Mouse (Mus musculus): Measurements from ENCODE around the gene Mgat4b. TPM values are rescaled to one million over a fixed set of nuclear protein-coding genes. Genes with fewer than 3 reads are reported as not detected.

The Mgat4b gene
- polyA plus RNA-seq, 1 experiment from 2014 or later: 17.1 TPM

DNA sequence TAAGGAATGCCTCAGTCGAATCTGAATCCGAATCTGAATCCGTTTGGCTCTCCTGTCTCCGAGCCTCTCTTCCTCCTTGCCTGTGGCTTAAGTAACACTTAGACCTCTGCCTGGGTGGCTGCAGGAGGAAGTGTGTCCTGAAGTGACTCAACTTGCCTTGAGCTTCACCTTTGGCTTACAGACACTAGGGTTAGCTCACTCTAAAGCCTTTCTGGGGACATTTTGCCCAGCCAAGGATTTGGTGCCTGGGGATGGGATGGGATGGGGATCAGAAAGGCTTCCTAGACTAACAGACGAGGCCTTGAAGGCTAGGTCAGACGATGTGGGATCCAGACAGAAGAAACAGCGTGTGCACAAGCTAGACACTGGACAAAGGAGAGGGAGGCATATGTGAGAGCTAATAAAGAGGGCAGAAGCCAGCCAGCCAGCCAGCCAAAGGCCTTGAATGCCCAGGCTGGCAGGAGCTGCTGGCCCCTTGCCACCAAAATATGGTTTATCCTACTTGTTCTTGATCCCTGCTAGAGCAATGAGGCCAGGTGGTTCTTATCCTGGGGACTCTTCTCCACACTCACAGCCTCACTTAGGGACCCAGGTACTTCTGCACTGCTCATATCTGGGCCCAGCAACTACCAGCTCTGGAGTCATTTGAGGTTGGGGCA is 18.7 kb downstream of the Mgat4b start:
- peak overlapping the region; percentile 25; the same call in 1 of the 2 replicates for H3K9ac ChIP-seq
- no peak for ATAC-seq (ENCODE audit: low FRiP score, low read depth)

DNA sequence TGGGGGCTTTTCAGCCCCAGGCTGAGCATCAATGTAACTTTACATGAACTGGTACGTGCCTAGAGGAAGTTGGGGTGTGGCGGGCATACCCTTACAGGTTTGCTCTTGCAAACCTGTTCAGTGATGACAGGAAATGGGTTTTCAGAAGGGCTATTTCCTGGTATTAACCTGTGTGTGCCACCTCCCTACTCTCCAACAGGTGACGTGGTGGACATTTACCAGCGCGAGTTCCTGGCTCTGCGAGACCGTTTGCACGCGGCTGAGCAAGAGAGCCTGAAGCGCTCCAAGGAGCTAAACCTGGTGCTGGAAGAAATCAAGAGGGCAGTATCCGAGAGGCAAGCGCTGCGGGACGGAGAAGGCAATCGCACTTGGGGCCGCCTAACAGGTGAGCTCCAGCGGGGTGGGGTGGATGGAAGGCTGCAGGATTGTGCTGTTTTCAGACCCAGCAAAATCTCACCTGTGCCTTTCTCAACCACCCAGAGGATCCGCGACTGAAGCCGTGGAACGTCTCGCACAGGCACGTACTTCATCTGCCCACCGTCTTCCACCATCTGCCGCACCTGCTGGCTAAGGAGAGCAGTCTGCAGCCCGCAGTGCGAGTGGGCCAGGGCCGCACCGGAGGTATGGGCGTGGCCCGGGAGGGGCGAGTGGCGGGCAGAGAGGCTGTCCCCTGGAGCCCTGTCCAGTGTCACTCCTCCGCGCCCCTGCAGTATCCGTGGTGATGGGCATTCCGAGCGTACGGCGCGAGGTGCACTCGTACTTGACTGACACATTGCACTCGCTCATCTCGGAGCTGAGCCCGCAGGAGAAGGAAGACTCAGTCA is 20.0 kb downstream of the Mgat4b start:
- H3K36me3 ChIP-seq: peaks cover 38% of the 10 kb centered on the region
- H3K4me2 ChIP-seq (replicated peaks): peak overlapping the region; percentile 60
- H3K9me3 ChIP-seq: no peaks in the 10 kb centered on the region
- no peak overlapping the region for H3K9ac ChIP-seq
- peaks cover 11% of the 10 kb centered on the region for H3K27me3 ChIP-seq
- ATAC-seq (ENCODE audit: low FRiP score, low read depth): no peak
- H3K27ac ChIP-seq: no peak overlapping the region
- peaks cover 48% of the 10 kb centered on the region for H3K4me1 ChIP-seq
- 29% methylated on average over 45 of the region's 45 CpGs for WGBS
- peak overlapping the region; percentile 27 for H3K4me3 ChIP-seq

More for the DNA sequence above, 18.7 kb downstream of the Mgat4b start:
- H3K4me3 ChIP-seq: no peak overlapping the region
- 41% methylated on average over 7 of the region's 7 CpGs for WGBS
- peaks cover 48% of the 10 kb centered on the region for H3K4me1 ChIP-seq
- H3K4me2 ChIP-seq (replicated peaks): no peak overlapping the region; the same call in 1 of the 2 replicates
- no peaks in the 10 kb centered on the region for H3K9me3 ChIP-seq
- H3K27ac ChIP-seq: no peak overlapping the region
- H3K27me3 ChIP-seq: peaks cover 10% of the 10 kb centered on the region; the same call in 1 of the 2 replicates
- H3K36me3 ChIP-seq: peaks cover 31% of the 10 kb centered on the region

DNA sequence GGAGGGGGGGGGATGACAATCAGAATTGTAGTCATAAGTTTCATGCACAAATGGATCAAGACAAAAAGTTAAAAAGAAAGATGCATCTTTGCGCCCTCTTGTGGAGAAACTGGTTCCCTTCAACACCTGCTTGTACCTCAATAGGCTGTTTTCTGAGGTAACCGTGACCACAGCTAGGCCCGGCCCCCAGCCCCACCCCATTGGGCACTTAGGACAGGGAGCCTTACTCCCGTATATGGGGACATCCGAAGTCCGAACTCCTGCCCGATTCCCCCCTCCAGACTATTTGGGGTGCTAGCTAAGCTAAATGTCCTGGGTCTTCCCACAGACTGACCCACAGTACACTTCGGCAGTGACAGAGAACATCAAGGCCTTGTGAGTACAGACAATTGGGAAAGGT is 20.7 kb downstream of the Mgat4b start:
- Histone ChIP-seq H3K36me3 (peaks cover 38% of the 10 kb centered on the region), H3K27ac (no peak overlapping the region), H3K9me3 (no peaks in the 10 kb centered on the region), H3K4me3 (peak overlapping the region; percentile 27; the same call in 1 of the 2 replicates), H3K4me2 (replicated peaks) (peak overlapping the region; percentile 60), H3K4me1 (peaks cover 49% of the 10 kb centered on the region), H3K9ac (no peak overlapping the region), H3K27me3 (peaks cover 16% of the 10 kb centered on the region)
- ATAC-seq (ENCODE audit: low FRiP score, low read depth): no peak
- 24% methylated on average over 8 of the region's 8 CpGs for WGBS

DNA sequence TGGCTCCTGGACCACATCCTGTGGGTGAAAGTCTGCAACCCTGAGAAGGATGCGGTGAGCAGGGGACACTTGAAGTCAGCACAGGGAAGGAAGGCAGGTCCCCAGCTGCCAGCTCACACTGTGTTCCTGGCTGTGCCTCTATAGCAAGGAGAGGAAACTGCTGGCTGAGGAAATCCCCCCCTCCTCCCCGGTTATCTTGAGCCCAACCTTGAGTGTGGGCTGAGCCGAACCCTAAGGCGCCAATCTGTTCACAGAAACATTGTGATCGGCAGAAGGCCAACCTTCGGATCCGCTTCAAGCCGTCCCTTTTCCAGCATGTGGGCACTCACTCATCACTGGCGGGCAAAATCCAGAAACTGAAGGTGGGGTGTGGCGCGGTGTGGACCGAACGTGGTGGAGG is 22.3 kb downstream of the Mgat4b start:
- ATAC-seq (ENCODE audit: low FRiP score, low read depth): no peak
- Histone ChIP-seq H3K36me3 (peaks cover 38% of the 10 kb centered on the region), H3K4me3 (no peak overlapping the region), H3K27me3 (peaks cover 30% of the 10 kb centered on the region), H3K4me2 (replicated peaks) (no peak overlapping the region), H3K9ac (no peak overlapping the region), H3K27ac (no peak overlapping the region), H3K4me1 (peaks cover 40% of the 10 kb centered on the region), H3K9me3 (no peaks in the 10 kb centered on the region)
- 93% methylated on average over 13 of the region's 13 CpGs for WGBS

DNA sequence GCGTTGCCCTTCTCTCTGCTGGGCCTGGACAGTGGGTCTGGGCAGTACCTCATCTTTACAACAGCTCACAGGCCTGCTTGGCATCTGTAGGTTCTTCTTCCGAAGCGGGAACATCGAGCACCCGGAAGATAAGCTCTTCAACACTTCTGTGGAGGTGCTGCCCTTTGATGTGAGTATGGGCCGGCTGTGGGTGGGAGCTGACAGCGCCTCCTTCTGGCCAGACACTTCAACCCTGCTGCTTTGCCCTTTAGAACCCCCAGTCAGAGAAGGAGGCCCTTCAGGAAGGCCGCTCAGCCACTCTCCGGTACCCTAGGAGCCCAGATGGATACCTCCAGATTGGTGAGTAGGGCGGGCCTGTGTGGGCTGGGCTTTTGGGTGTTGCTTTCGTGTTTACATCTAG is 23.3 kb downstream of the Mgat4b start:
- Histone ChIP-seq H3K36me3 (peaks cover 38% of the 10 kb centered on the region), H3K9me3 (no peaks in the 10 kb centered on the region), H3K4me1 (peaks cover 30% of the 10 kb centered on the region), H3K9ac (no peak overlapping the region), H3K27me3 (peaks cover 39% of the 10 kb centered on the region), H3K4me2 (replicated peaks) (no peak overlapping the region), H3K27ac (no peak overlapping the region), H3K4me3 (no peak overlapping the region)
- no peak for ATAC-seq (ENCODE audit: low FRiP score, low read depth)
- 82% methylated on average over 11 of the region's 11 CpGs for WGBS

DNA sequence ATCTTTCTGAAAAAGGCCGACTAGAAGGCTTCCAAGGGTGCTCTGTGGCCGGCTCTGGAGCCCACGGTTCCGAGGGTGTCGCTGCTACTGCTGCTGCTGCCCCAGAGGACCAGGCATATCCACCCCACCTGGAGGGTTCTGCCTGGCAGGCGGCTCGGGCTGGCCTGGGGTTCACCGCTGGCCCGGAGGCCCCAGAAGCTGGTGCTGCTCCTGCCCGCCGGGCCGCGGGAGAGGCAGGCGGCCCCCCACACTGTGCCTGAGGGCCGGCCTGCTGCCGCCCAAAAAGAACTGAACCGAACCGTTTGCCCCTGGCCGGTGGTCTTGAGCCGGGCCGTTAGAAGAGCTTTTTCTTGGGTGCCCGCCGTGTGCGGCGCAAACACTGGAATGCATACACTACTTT is 23.9 kb downstream of the Mgat4b start:
- WGBS: 93% methylated on average over 25 of the region's 25 CpGs
- H3K27me3 ChIP-seq: peaks cover 46% of the 10 kb centered on the region
- H3K9ac ChIP-seq: no peak overlapping the region

DNA sequence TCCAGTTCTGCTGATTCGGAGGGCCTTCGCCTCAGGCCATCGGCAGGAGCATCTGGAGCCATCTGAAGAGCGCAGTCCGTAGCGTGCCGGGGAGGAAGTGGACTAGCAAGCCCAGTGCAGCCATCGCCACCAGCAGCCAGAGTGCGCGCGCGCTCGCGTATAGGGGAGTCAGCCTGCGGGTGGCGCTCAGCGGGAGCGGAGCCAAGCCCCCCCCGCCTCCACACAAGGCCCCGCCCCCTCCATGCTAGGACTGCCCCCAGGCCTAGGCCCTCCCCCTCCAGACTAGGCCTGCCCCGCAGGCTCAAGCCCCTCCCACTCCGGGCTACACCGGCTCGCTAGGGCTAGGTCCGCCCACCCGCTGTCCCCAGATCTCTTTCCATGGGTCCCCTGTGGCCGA is 25.8 kb downstream of the Mgat4b start:
- WGBS: 2% methylated on average over 27 of the region's 27 CpGs
- peaks cover 35% of the 10 kb centered on the region for H3K36me3 ChIP-seq
- peak; percentile 89 for ATAC-seq (ENCODE audit: low FRiP score, low read depth)
- H3K9ac ChIP-seq: peak overlapping the region; percentile 73
- peak overlapping the region; percentile 92 for H3K4me2 ChIP-seq (replicated peaks)
- H3K4me1 ChIP-seq: peaks cover 14% of the 10 kb centered on the region
- H3K4me3 ChIP-seq: peak overlapping the region; percentile 60
- H3K9me3 ChIP-seq: no peaks in the 10 kb centered on the region
- no peak overlapping the region for H3K27ac ChIP-seq
- H3K27me3 ChIP-seq: peaks cover 37% of the 10 kb centered on the region

More for the DNA sequence above, 23.9 kb downstream of the Mgat4b start:
- H3K4me2 ChIP-seq (replicated peaks): no peak overlapping the region
- H3K4me3 ChIP-seq: no peak overlapping the region
- no peaks in the 10 kb centered on the region for H3K9me3 ChIP-seq
- ATAC-seq (ENCODE audit: low FRiP score, low read depth): no peak
- H3K4me1 ChIP-seq: peaks cover 24% of the 10 kb centered on the region
- peaks cover 38% of the 10 kb centered on the region for H3K36me3 ChIP-seq
- no peak overlapping the region for H3K27ac ChIP-seq

DNA sequence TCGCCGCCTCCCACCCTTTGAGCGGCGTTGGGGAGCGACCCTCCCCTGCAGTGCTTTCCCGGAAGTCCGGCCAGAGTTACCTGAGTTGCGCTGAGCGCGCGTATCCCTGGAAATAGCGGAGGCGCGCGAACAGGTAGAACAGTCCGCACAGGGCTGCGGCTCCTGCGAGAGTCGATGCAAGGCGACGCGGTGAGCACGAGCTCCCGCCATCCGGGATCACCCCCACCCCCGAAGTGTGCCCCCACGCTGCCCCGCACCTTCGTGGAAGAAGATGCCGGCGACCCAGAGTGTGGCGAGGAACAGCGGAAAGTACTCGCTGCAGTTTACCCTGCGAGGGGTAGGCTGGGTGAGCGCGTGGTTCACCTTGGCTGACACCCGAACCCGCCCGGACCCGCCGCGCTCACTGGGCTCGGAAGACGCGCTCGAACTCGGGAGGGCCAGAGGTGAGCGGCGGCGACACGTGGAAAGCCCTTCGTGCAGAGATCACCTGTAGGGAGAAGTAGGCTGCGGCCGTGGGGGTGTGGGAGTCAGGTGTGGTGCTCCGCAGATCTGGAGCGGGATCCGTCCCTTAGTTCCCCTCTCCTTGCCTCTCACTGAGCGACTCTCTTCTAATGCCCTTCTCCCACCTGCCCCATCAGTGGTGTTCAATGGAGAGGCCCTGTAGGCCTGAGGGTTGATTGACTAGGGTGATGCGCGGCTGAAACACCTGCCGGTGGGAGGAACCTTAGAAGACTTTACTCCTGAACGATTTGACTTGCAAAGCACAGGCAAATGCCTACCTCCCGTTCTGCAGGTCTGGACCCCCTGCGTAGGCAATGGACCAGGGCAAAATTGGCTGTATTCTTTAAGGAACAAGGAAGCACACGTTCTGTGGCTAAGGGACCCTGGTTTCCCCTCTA is 26.5 kb downstream of the Mgat4b start:
- H3K36me3 ChIP-seq: peaks cover 29% of the 10 kb centered on the region
- 2% methylated on average over 66 of the region's 66 CpGs for WGBS
- peaks cover 14% of the 10 kb centered on the region for H3K4me1 ChIP-seq
- peak; percentile 67; the same call in 1 of the 2 replicates for ATAC-seq (ENCODE audit: low FRiP score, low read depth)
- H3K27ac ChIP-seq: no peak overlapping the region
- H3K9ac ChIP-seq: peak overlapping the region; percentile 60
- peak overlapping the region; percentile 60 for H3K4me3 ChIP-seq
- H3K4me2 ChIP-seq (replicated peaks): peak overlapping the region; percentile 92
- no peaks in the 10 kb centered on the region for H3K9me3 ChIP-seq
- peaks cover 37% of the 10 kb centered on the region for H3K27me3 ChIP-seq

DNA sequence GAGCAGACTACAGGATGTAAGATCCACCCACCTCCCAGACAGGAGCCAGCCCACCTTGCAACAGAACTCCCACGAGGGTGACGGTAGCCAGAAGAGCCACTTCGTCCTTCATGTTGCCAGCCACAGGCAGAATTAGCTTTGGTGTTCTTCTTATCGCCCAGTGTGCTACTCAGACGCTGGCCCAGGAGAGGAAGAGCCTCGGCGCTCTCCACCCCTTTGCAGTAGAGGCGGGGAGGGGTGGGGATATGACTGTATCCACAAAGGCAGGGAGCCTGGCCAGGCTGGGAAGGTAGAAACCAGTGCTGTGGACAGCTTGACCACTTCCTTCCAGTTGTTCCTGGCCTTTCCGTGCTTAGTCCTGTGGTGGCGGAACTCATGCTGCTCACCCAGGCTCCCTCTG is 27.6 kb downstream of the Mgat4b start, which contains the start of gene Ltc4s:
Ltc4s (minus strand) TSS at position 293 of the 400 bp plus-strand sequence.
- no peak for ATAC-seq (ENCODE audit: low FRiP score, low read depth)
- 37% methylated on average over 10 of the region's 10 CpGs for WGBS
- H3K9ac ChIP-seq: no peak within 1 kb of the TSS
- no peaks in the 10 kb centered on the region for H3K9me3 ChIP-seq
- H3K4me3 ChIP-seq: peak within 1 kb of the TSS; percentile 60
- no peak within 1 kb of the TSS for H3K27ac ChIP-seq
- H3K27me3 ChIP-seq: peaks cover 37% of the 10 kb centered on the region
- peaks cover 14% of the 10 kb centered on the region for H3K4me1 ChIP-seq
- H3K36me3 ChIP-seq: peaks cover 17% of the 10 kb centered on the region
- peak within 1 kb of the TSS; percentile 92 for H3K4me2 ChIP-seq (replicated peaks)

DNA sequence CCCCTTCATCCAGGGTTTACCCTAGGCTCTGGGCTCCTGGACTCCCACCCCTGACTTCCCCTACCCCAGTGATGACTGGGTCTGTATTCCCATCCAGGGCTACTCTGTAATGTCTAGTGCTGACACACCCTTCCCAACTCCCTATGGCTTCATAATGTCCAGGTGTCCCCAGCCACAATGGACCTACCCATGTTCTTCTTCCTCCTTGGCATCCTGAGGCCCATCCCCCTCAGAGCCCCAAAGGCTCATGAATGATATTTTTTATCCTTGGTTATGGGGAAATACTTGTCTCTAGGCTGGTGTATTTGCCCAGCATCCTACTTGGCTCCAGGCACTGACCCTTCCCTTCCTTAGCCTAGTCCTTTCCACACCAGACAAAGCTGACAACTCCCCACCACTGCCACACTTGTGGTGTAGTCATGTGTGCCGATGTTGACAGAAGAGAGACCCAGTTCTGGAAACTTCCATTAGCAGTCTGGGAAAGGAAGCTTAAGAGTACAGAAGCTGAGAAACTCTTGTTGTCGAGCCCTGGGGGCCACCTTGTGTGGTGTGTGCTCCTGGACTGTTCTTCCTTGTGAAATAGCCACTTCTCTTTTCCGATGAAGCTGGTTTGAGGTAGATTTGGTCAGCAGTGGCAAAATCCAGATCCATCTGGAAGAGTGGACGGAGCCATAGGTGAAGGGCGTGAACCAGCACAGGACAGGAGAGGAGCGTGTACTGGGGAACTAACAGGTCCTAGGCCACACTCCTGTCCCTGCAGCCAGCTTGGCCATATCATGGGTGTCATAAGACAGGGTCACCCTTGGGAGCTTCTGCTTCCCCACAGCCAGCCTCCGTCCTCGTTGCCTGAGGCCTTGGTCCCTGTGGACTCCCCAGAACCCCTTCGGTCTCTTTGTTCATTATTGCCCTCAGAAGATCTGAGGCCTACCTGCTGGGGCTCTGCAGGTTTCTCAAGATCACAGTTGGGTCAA is 28.4 kb downstream of the Mgat4b start:
- H3K4me3 ChIP-seq: no peak overlapping the region
- H3K4me2 ChIP-seq (replicated peaks): no peak overlapping the region
- H3K4me1 ChIP-seq: peaks cover 14% of the 10 kb centered on the region
- 88% methylated on average over 9 of the region's 9 CpGs for WGBS
- no peak overlapping the region for H3K27ac ChIP-seq
- no peaks in the 10 kb centered on the region for H3K9me3 ChIP-seq
- H3K36me3 ChIP-seq: peaks cover 9% of the 10 kb centered on the region
- H3K27me3 ChIP-seq: peaks cover 37% of the 10 kb centered on the region
- no peak overlapping the region for H3K9ac ChIP-seq
- no peak for ATAC-seq (ENCODE audit: low FRiP score, low read depth)
